In genomic region chr10:95236226-95236625, GRCm38 (mm10) we compare ENCODE assay signal across 7 mouse cellular contexts.
DNase-seq lines count a peak whose midpoint lies in the region; ATAC-seq and TF ChIP-seq lines count a peak whose summit lies in the region.

No protein-coding gene starts in this region.

- H3K4me3 ChIP-seq in hindbrain, embryonic 10.5 days, result no peak overlapping the region
- no peak overlapping the region for H3K4me3 ChIP-seq in hindbrain, embryonic 13.5 days
- no peak overlapping the region for H3K4me3 ChIP-seq in liver, embryonic 14.5 days (ENCODE audit: insufficient read depth in 1 of 2, low read depth in 2 of 2, low read length in 2 of 2)

- TF ChIP-seq CTCF in liver, embryonic 14.5 days (IDR thresholded peaks at IDR 0.05; ENCODE audit: low read depth), result no peak

- no peaks in the 10 kb centered on the region for H3K36me3 ChIP-seq in hindbrain, embryonic 10.5 days
- no peaks in the 10 kb centered on the region for H3K36me3 ChIP-seq in hindbrain, embryonic 13.5 days
- no peaks in the 10 kb centered on the region for H3K36me3 ChIP-seq in liver, embryonic 14.5 days (replicated peaks; ENCODE audit: control insufficient read depth, insufficient read depth, low read depth)

- H3K9ac ChIP-seq in hindbrain, embryonic 13.5 days, result no peak overlapping the region
- no peak overlapping the region for H3K9ac ChIP-seq in liver, embryonic 14.5 days (replicated peaks)

- H3K27me3 ChIP-seq in hindbrain, embryonic 10.5 days (ENCODE audit: insufficient read depth, poor library complexity, severe bottlenecking), result no peaks in the 10 kb centered on the region
- no peaks in the 10 kb centered on the region for H3K27me3 ChIP-seq in hindbrain, embryonic 13.5 days
- no peaks in the 10 kb centered on the region for H3K27me3 ChIP-seq in liver, embryonic 14.5 days (ENCODE audit: control insufficient read depth, insufficient read depth, low read length)

- peaks cover 34% of the 10 kb centered on the region for H3K4me1 ChIP-seq in hindbrain, embryonic 10.5 days (replicated peaks)
- peaks cover 30% of the 10 kb centered on the region for H3K4me1 ChIP-seq in hindbrain, embryonic 13.5 days (replicated peaks)
- H3K4me1 ChIP-seq in liver, embryonic 14.5 days (replicated peaks; ENCODE audit: control insufficient read depth in 2 of 2, insufficient read depth in 2 of 2, low read length in 1 of 2), result no peaks in the 10 kb centered on the region

- 0 out of 2 replicates have a peak overlapping the region, but pooled peaks have one; percentile 1 for H3K27ac ChIP-seq in hindbrain, embryonic 10.5 days
- no peak overlapping the region for H3K27ac ChIP-seq in hindbrain, embryonic 13.5 days
- H3K27ac ChIP-seq in liver, embryonic 14.5 days, result no peak overlapping the region

- WGBS in hindbrain, embryonic 10.5 days, result 41% methylated on average over 8 of the region's 8 CpGs
- 60% methylated on average over 8 of the region's 8 CpGs for WGBS in hindbrain, embryonic 13.5 days
- 24% methylated on average over 8 of the region's 8 CpGs for WGBS in liver, embryonic 14.5 days (ENCODE audit: insufficient replicate concordance)

- no peak for TF ChIP-seq EP300 in liver, embryonic 14.5 days (IDR thresholded peaks at IDR 0.05; ENCODE audit: low read depth)

- no peak for ATAC-seq in hindbrain, embryonic 13.5 days (ENCODE audit: low FRiP score)
- peak; percentile 53; the same call in 1 of the 2 replicates for ATAC-seq in liver, embryonic 14.5 days (ENCODE audit: insufficient read depth)

- no peak overlapping the region for H3K4me2 ChIP-seq in hindbrain, embryonic 13.5 days
- H3K4me2 ChIP-seq in liver, embryonic 14.5 days (ENCODE audit: low read depth), result no peak overlapping the region

- DNase-seq in hindbrain, embryonic 10.5 days (ENCODE audit: low spot score), result no peak
- peak; percentile 34 for DNase-seq in 416B (ENCODE audit: low read depth)
- peak; percentile 42 for DNase-seq in R1 (ENCODE audit: low read depth, low spot score)
- peak in 1 of 3 experiments; percentile 9 for DNase-seq in liver, embryonic 14.5 days (ENCODE audit: low read depth in 3 of 3, low spot score in 3 of 3)
- no peak for DNase-seq in thymus, postnatal 14 days
- no peak for DNase-seq in T-cell, adult 2 months (ENCODE audit: low spot score)

- no peaks in the 10 kb centered on the region for H3K9me3 ChIP-seq in hindbrain, embryonic 10.5 days
- no peaks in the 10 kb centered on the region for H3K9me3 ChIP-seq in hindbrain, embryonic 13.5 days
- no peaks in the 10 kb centered on the region for H3K9me3 ChIP-seq in liver, embryonic 14.5 days (ENCODE audit: control insufficient read depth, low read length)

Comparison
In these comparisons a context has a peak if more than half of its experiments do, and no peak if none do; other contexts are left out.
1. DNase-seq: peak in 416B (single experiment) and R1 (single experiment); none in hindbrain, embryonic 10.5 days (single experiment), thymus, postnatal 14 days (single experiment) and T-cell, adult 2 months (single experiment).